Mouse (Mus musculus) hindbrain, embryonic 16.5 days (tissue): ENCODE results near the gene Aebp2. TPM values are rescaled to one million over a fixed set of nuclear protein-coding genes. Genes with fewer than 3 reads are reported as not detected.

Experiments used
- ATAC-seq: fragments of 200-750 bp; cut with Nextera tagmentation; 2 replicates; pipeline ENCODE4 v1.8.0; 2017; ENCODE audit warnings: moderate TSS enrichment, moderate library complexity
- H3K27ac ChIP-seq: fragments of 300-500 bp; sonication (generic); 2 replicates; pipeline ENCODE4 v1.5.1; 2014; ENCODE audit warnings: low read depth, mild to moderate bottlenecking, control low read depth, low read length, moderate library complexity
- H3K27me3 ChIP-seq: fragments of 300-500 bp; sonication (generic); replicated peaks from 2 replicates; pipeline ENCODE4 v1.6.1; 2014; ENCODE audit warnings: low read length; ENCODE audit not compliant: control insufficient read depth, insufficient read depth
- H3K36me3 ChIP-seq: fragments of 300-500 bp; sonication (generic); 2 replicates; pipeline ENCODE4 v1.6.1; 2014; ENCODE audit warnings: mild to moderate bottlenecking, low read length, moderate library complexity, mixed read lengths; ENCODE audit not compliant: control insufficient read depth, insufficient read depth
- H3K4me1 ChIP-seq: fragments of 300-500 bp; sonication (generic); 2 replicates; pipeline ENCODE4 v1.6.1; 2014; ENCODE audit warnings: low read depth, low read length; ENCODE audit not compliant: control insufficient read depth, insufficient read depth
- H3K4me2 ChIP-seq: fragments of 300-500 bp; sonication (generic); 2 replicates; pipeline ENCODE4 v1.6.1; 2014; ENCODE audit warnings: mild to moderate bottlenecking, low read length, control low read depth, moderate library complexity
- H3K4me3 ChIP-seq: fragments of 300-500 bp; sonication (generic); 2 replicates; pipeline ENCODE4 v1.5.1; 2014; ENCODE audit warnings: mild to moderate bottlenecking, low read length, control low read depth, moderate library complexity
- H3K9ac ChIP-seq: fragments of 300-500 bp; sonication (generic); 2 replicates; pipeline ENCODE4 v1.6.1; 2014; ENCODE audit warnings: low read depth, mild to moderate bottlenecking, control low read depth, low read length, moderate library complexity
- H3K9me3 ChIP-seq: fragments of 300-500 bp; sonication (generic); 2 replicates; pipeline ENCODE4 v1.6.1; 2014; ENCODE audit warnings: mild to moderate bottlenecking, low read length, moderate library complexity; ENCODE audit not compliant: control insufficient read depth
- WGBS: fragments of 180-500 bp; shearing (Covaris S2); extraction: QIAGEN DNeasy Blood & Tissue Kit; methylation state at CpG from one replicate; pipeline ENCODE4 v1.1.7; 2014; 5-methylcytosine and 5-hydroxymethylcytosine counted together
- polyA plus RNA-seq: library from polyadenylated mRNA; unstranded; fragments of >200 nt; fragmentation: Nextera tagmentation; extraction: Ambion mirVana; gene quantifications from 2 replicates; pipeline ENCODE4 v1.2.1, GENCODE M21; 2015

Aebp2 gene
- polyA plus RNA-seq, 1 experiment from 2014 or later: 7.7 TPM

- Histone ChIP-seq H3K36me3 (peaks cover 14% of the 10 kb centered on the region), H3K27me3 (no peaks in the 10 kb centered on the region), H3K4me3 (no peak overlapping the region), H3K4me2 (no peak overlapping the region), H3K4me1 (peaks cover 3% of the 10 kb centered on the region), H3K27ac (no peak overlapping the region), H3K9me3 (no peaks in the 10 kb centered on the region), H3K9ac (no peak overlapping the region)
- peak; percentile 37; the same call in 1 of the 2 replicates for ATAC-seq
- 68% methylated on average over 8 of the region's 8 CpGs for WGBS
Measured at GRCm38 (mm10) chr6:140633616-140634015, 11.2 kb downstream of the Aebp2 start.

GRCm38 (mm10) chr6:140636290-140636689, 13.8 kb downstream of the Aebp2 start:
- Histone ChIP-seq H3K4me3 (no peak overlapping the region), H3K4me2 (no peak overlapping the region), H3K9ac (no peak overlapping the region), H3K27ac (no peak overlapping the region), H3K27me3 (no peaks in the 10 kb centered on the region), H3K36me3 (peaks cover 28% of the 10 kb centered on the region), H3K9me3 (no peaks in the 10 kb centered on the region), H3K4me1 (no peaks in the 10 kb centered on the region)
- WGBS: 90% methylated on average over 4 of the region's 4 CpGs
- no peak for ATAC-seq

DNA sequence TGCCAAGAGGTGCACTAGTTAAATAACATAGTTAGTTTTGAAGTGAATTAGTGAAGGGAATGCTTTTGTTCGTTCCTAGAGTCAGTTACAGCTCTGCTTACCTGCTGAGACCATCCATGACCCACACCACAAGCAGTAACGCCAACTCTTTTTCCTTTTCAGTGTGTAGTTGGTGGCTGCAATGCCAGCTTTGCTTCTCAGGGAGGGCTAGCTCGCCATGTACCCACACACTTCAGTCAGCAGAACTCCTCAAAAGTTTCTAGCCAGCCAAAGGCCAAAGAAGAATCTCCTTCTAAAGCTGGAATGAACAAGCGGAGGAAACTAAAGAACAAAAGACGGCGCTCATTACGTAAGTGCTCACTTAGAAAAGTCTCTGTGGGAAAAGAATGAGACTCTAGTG, 19.5 kb downstream of the Aebp2 start:
- WGBS: 83% methylated on average over 7 of the region's 7 CpGs

DNA sequence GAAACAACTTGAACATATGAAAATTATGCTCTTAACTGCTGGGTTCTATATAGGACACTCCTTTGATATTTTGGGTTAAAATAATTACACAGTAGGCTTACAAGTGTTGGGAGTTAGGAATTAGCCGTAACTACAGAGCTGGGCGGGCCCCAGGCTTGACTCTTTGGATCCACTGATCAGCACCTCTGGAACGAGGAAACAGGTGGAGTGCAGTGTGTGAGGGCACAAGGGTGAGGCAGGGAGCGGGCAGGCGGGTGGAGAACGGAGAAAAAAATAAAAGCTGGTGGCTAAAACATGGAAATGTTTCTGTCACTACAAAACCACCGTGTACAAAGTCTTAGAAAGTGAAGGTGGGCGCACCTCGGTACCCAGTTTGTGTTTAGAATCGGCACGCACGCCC, 20.2 kb downstream of the Aebp2 start:
- no peaks in the 10 kb centered on the region for H3K4me1 ChIP-seq
- H3K36me3 ChIP-seq: peaks cover 27% of the 10 kb centered on the region
- H3K4me3 ChIP-seq: no peak overlapping the region
- no peak for ATAC-seq
- H3K4me2 ChIP-seq: no peak overlapping the region
- no peaks in the 10 kb centered on the region for H3K9me3 ChIP-seq
- H3K27ac ChIP-seq: no peak overlapping the region
- no peaks in the 10 kb centered on the region for H3K27me3 ChIP-seq
- 95% methylated on average over 12 of the region's 12 CpGs for WGBS
- no peak overlapping the region for H3K9ac ChIP-seq

More for the DNA sequence above, 19.5 kb downstream of the Aebp2 start:
- H3K4me2 ChIP-seq: no peak overlapping the region
- H3K4me3 ChIP-seq: no peak overlapping the region
- H3K4me1 ChIP-seq: no peaks in the 10 kb centered on the region
- ATAC-seq: no peak
- no peaks in the 10 kb centered on the region for H3K9me3 ChIP-seq
- H3K9ac ChIP-seq: no peak overlapping the region
- H3K27me3 ChIP-seq: no peaks in the 10 kb centered on the region
- H3K27ac ChIP-seq: no peak overlapping the region
- H3K36me3 ChIP-seq: peaks cover 25% of the 10 kb centered on the region

DNA sequence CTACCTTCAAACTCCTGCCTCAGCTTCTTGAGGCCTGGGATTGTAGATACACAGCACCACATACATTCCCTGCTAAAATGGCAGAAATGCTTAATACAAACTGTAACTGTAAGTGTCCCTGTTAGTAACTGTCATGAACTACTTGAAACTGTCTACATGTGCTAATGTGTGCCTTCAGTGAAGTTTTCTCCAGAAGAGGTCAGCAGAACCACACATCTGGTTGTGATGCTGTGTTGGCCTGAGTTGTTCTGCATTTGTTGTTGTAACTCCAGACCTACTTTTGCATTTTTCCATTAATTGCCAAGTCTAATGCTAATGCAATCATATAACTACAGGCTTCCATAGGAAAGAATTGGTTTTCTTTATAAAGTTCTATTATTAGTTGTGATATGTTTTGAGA, 23.5 kb downstream of the Aebp2 start:
- H3K4me2 ChIP-seq: no peak overlapping the region
- H3K27ac ChIP-seq: no peak overlapping the region
- H3K27me3 ChIP-seq: no peaks in the 10 kb centered on the region
- peaks cover 16% of the 10 kb centered on the region for H3K36me3 ChIP-seq
- no peak overlapping the region for H3K9ac ChIP-seq
- no peaks in the 10 kb centered on the region for H3K9me3 ChIP-seq
- no peak for ATAC-seq
- no peak overlapping the region for H3K4me3 ChIP-seq
- no peaks in the 10 kb centered on the region for H3K4me1 ChIP-seq

- Histone ChIP-seq H3K4me1 (no peaks in the 10 kb centered on the region), H3K4me2 (no peak overlapping the region), H3K9me3 (no peaks in the 10 kb centered on the region), H3K36me3 (peaks cover 16% of the 10 kb centered on the region), H3K27ac (no peak overlapping the region), H3K9ac (no peak overlapping the region), H3K27me3 (no peaks in the 10 kb centered on the region), H3K4me3 (no peak overlapping the region)
- peak; percentile 45; the same call in 1 of the 2 replicates for ATAC-seq
- 82% methylated on average over 6 of the region's 6 CpGs for WGBS
Measured at GRCm38 (mm10) chr6:140646892-140647291, 24.4 kb downstream of the Aebp2 start.

- H3K4me1 ChIP-seq: no peaks in the 10 kb centered on the region
- no peaks in the 10 kb centered on the region for H3K27me3 ChIP-seq
- no peak overlapping the region for H3K4me2 ChIP-seq
- H3K4me3 ChIP-seq: no peak overlapping the region
- no peaks in the 10 kb centered on the region for H3K9me3 ChIP-seq
- no peak overlapping the region for H3K9ac ChIP-seq
- H3K36me3 ChIP-seq: peaks cover 19% of the 10 kb centered on the region
- ATAC-seq: no peak
- no peak overlapping the region for H3K27ac ChIP-seq
- 26% methylated on average over 1 of the region's 1 CpGs for WGBS
Measured at GRCm38 (mm10) chr6:140649812-140650211, 27.3 kb downstream of the Aebp2 start.

DNA sequence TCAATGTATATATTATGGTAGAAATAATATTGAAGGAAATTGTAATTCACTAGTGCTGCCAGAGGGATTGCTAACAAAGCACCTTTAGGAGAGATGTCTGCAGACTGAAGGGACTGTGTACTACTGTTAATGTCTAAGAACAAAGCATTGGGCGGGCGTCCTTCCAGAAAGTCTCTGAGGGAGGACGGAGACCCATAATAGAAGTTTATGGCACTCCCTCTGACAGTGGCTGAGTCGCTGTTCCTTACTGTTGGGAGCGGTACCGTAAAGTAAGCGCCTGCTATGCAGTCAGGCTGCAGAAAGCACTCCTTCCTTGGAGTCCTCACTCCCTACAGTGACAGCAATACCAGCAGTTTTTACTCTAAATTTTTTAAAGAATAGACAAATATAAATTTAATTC, 29.5 kb downstream of the Aebp2 start:
- H3K36me3 ChIP-seq: peaks cover 22% of the 10 kb centered on the region
- ATAC-seq: peak; percentile 34; the same call in 1 of the 2 replicates

GRCm38 (mm10) chr6:140655451-140655850, 33.0 kb downstream of the Aebp2 start:
- ATAC-seq: no peak
- H3K27ac ChIP-seq: no peak overlapping the region
- H3K4me1 ChIP-seq: no peaks in the 10 kb centered on the region
- H3K36me3 ChIP-seq: peaks cover 14% of the 10 kb centered on the region
- no peaks in the 10 kb centered on the region for H3K27me3 ChIP-seq
- H3K9ac ChIP-seq: no peak overlapping the region
- no peak overlapping the region for H3K4me3 ChIP-seq
- H3K9me3 ChIP-seq: no peaks in the 10 kb centered on the region
- H3K4me2 ChIP-seq: no peak overlapping the region
- 94% methylated on average over 7 of the region's 7 CpGs for WGBS

More for the DNA sequence above, 29.5 kb downstream of the Aebp2 start:
- no peak overlapping the region for H3K4me3 ChIP-seq
- WGBS: 59% methylated on average over 7 of the region's 7 CpGs
- H3K4me2 ChIP-seq: no peak overlapping the region
- H3K9me3 ChIP-seq: no peaks in the 10 kb centered on the region
- no peak overlapping the region for H3K9ac ChIP-seq
- no peaks in the 10 kb centered on the region for H3K27me3 ChIP-seq
- no peak overlapping the region for H3K27ac ChIP-seq
- H3K4me1 ChIP-seq: no peaks in the 10 kb centered on the region

DNA sequence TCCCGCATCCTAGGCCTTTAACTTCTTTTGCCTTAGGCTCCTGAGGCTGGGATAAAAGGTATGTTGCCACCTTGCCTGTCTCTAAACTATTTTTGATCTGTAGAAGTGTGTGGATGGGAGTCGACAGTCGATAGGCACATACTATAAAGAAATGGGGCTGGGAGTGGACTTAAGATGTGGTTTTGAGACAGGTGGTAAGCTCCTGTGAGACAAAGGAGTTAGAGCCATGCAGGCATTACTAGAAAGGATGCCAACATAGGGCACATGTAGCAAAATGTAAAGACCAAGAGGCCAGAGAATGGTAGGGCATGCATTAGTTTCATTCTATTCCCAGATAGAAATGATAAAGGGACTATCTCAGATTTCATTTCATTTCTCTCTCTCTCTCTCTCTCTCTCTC, 34.5 kb downstream of the Aebp2 start:
- Histone ChIP-seq H3K4me1 (no peaks in the 10 kb centered on the region), H3K9me3 (no peaks in the 10 kb centered on the region), H3K4me3 (no peak overlapping the region), H3K36me3 (peaks cover 11% of the 10 kb centered on the region), H3K27me3 (no peaks in the 10 kb centered on the region), H3K27ac (no peak overlapping the region), H3K4me2 (no peak overlapping the region), H3K9ac (no peak overlapping the region)
- WGBS: 95% methylated on average over 3 of the region's 3 CpGs
- ATAC-seq: no peak
